Comparison of ENCODE assay signal across 19 mouse cellular contexts in the genomic region with DNA sequence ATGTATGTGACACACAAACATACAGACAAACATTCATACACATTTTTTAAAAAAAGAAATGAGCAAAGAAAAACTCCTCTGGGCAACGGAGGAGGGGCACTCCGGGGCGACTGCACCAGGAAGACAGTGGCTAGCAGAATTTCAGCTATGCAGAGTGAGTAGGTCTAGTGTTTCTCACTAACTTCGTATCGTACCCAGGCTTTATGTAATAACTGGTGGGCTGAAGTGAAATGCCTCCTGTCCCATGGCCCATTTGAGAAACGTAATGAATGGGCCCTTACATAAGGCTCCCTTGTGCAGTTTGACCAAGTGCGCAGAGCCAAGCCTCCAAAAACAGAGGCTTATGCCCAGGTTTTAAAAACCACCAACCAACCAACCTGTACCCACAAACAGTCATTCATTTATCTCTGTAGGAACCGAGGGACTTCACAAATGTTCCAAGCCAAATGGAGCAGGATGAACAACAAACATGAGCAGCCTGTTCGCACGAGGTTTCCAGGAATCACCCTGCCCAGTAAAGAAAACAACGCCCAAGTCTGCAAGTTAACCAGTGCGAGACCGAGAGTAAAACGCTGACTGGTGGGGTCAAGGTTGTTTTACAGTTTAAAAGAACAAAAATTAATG. TPM values are rescaled to one million over a fixed set of nuclear protein-coding genes. Genes with fewer than 3 reads are reported as not detected.
DNase-seq lines count a peak whose midpoint lies in the region; ATAC-seq and TF ChIP-seq lines count a peak whose summit lies in the region.
"Had no signal": no experiment of that assay in that cellular context is flagged by ENCODE, and none has a peak within 500 bp of the region (broad histone marks: within the 10 kb centered on the region; RNA-seq: fewer than 3 reads in every experiment).

No protein-coding gene starts in this region.

- DNase-seq in kidney, adult 8-10 months, result no peak
- peak; percentile 5 for DNase-seq in right cerebral cortex, adult 18-20 months
- no peak for DNase-seq in right cerebral cortex, postnatal 10 days (ENCODE audit: low spot score in 2 of 2)
- DNase-seq in liver, postnatal 0 days, result peak; percentile 51
- no peak for DNase-seq in thymus, postnatal 14 days
- DNase-seq: adrenal gland, postnatal 14 days; cerebellum, postnatal 25 days; lung, adult 18-20 months; lung, postnatal 4 days; right cerebral cortex, postnatal 25 days; thymus, adult 18-20 months had no signal

- H3K4me1 ChIP-seq in kidney, embryonic 15.5 days, result no peaks in the 10 kb centered on the region
- H3K4me1 ChIP-seq in liver, postnatal 0 days (ENCODE audit: insufficient read depth), result no peaks in the 10 kb centered on the region
- H3K4me1 ChIP-seq in heart, embryonic 12.5 days (replicated peaks), result no peaks in the 10 kb centered on the region
- H3K4me1 ChIP-seq: forebrain, embryonic 13.5 days; hindbrain, embryonic 13.5 days; intestine, embryonic 15.5 days; midbrain, embryonic 12.5 days had no signal

- H3K4me3 ChIP-seq in kidney, embryonic 15.5 days (replicated peaks), result no peak overlapping the region
- no peak overlapping the region for H3K4me3 ChIP-seq in liver, postnatal 0 days (ENCODE audit: low read depth, low read length)
- no peak overlapping the region for H3K4me3 ChIP-seq in heart, embryonic 12.5 days
- H3K4me3 ChIP-seq: forebrain, embryonic 13.5 days; hindbrain, embryonic 13.5 days; intestine, embryonic 15.5 days; midbrain, embryonic 12.5 days; myocyte had no signal

- no peak for TF ChIP-seq CTCF in liver, postnatal 0 days (IDR thresholded peaks at IDR 0.05; ENCODE audit: low read depth)

- TF ChIP-seq EP300 in liver, postnatal 0 days (IDR thresholded peaks at IDR 0.05; ENCODE audit: low read depth), result peak; percentile 72

- H3K9me3 ChIP-seq in kidney, embryonic 15.5 days (replicated peaks), result no peaks in the 10 kb centered on the region
- H3K9me3 ChIP-seq in liver, postnatal 0 days (ENCODE audit: low read length), result no peaks in the 10 kb centered on the region
- H3K9me3 ChIP-seq in heart, embryonic 12.5 days (replicated peaks), result peaks cover 4% of the 10 kb centered on the region; the same call in 1 of the 2 replicates
- H3K9me3 ChIP-seq: forebrain, embryonic 13.5 days; hindbrain, embryonic 13.5 days; intestine, embryonic 15.5 days; midbrain, embryonic 12.5 days had no signal

- H3K9ac ChIP-seq in kidney, embryonic 15.5 days, result no peak overlapping the region
- H3K9ac ChIP-seq in liver, postnatal 0 days (replicated peaks), result no peak overlapping the region
- no peak overlapping the region for H3K9ac ChIP-seq in heart, embryonic 12.5 days
- H3K9ac ChIP-seq: forebrain, embryonic 13.5 days; hindbrain, embryonic 13.5 days; intestine, embryonic 15.5 days; midbrain, embryonic 12.5 days had no signal

- no peak overlapping the region for H3K4me2 ChIP-seq in kidney, embryonic 15.5 days
- no peak overlapping the region for H3K4me2 ChIP-seq in liver, postnatal 0 days (ENCODE audit: low read depth, low read length)
- no peak overlapping the region for H3K4me2 ChIP-seq in heart, embryonic 12.5 days
- H3K4me2 ChIP-seq: forebrain, embryonic 13.5 days; hindbrain, embryonic 13.5 days; intestine, embryonic 15.5 days; midbrain, embryonic 12.5 days had no signal

- peak; percentile 71 for ATAC-seq in kidney, embryonic 15.5 days (replicated peaks; ENCODE audit: low FRiP score)
- ATAC-seq in liver, postnatal 0 days, result peak; percentile 96
- ATAC-seq in heart, embryonic 12.5 days (ENCODE audit: insufficient number of reproducible peaks, low FRiP score), result no peak
- ATAC-seq: CD4-positive, CD25-positive, alpha-beta regulatory T cell, adult 4 months; forebrain, embryonic 13.5 days; intestine, embryonic 15.5 days had no signal

- no peaks in the 10 kb centered on the region for H3K27me3 ChIP-seq in kidney, embryonic 15.5 days
- no peaks in the 10 kb centered on the region for H3K27me3 ChIP-seq in liver, postnatal 0 days (ENCODE audit: insufficient read depth, low read length)
- no peaks in the 10 kb centered on the region for H3K27me3 ChIP-seq in heart, embryonic 12.5 days (replicated peaks)
- H3K27me3 ChIP-seq: forebrain, embryonic 13.5 days; hindbrain, embryonic 13.5 days; intestine, embryonic 15.5 days; midbrain, embryonic 12.5 days had no signal

- WGBS in kidney, embryonic 15.5 days, result 41% methylated on average over 14 of the region's 14 CpGs
- 64% methylated on average over 14 of the region's 14 CpGs for WGBS in liver, postnatal 0 days (ENCODE audit: insufficient replicate concordance)
- 72% methylated on average over 14 of the region's 14 CpGs for whole genome bisulfite sequencing in heart, embryonic 12.5 days

- H3K27ac ChIP-seq in kidney, embryonic 15.5 days, result no peak overlapping the region
- H3K27ac ChIP-seq in liver, postnatal 0 days (ENCODE audit: low read depth), result peak overlapping the region; percentile 82
- H3K27ac ChIP-seq in heart, embryonic 12.5 days (ENCODE audit: poor library complexity, severe bottlenecking), result no peak overlapping the region
- H3K27ac ChIP-seq: forebrain, embryonic 13.5 days; hindbrain, embryonic 13.5 days; intestine, embryonic 15.5 days; midbrain, embryonic 12.5 days had no signal

- no peaks in the 10 kb centered on the region for H3K36me3 ChIP-seq in kidney, embryonic 15.5 days
- H3K36me3 ChIP-seq in liver, postnatal 0 days (replicated peaks; ENCODE audit: insufficient read depth, low read length), result no peaks in the 10 kb centered on the region
- no peaks in the 10 kb centered on the region for H3K36me3 ChIP-seq in heart, embryonic 12.5 days
- H3K36me3 ChIP-seq: hindbrain, embryonic 13.5 days; intestine, embryonic 15.5 days; midbrain, embryonic 12.5 days had no signal

RNA-seq across cellular contexts. Expression of a gene that starts 45.8 kb away (rescaled TPM):
- 8.6 and 9.4 TPM in 2 replicates for polyA plus RNA-seq in kidney, embryonic 15.5 days (2015; fragmentation: Nextera tagmentation; extraction: Ambion mirVana)
- 5.5 and 6.5 TPM in 2 replicates for polyA plus RNA-seq in liver, postnatal 0 days (2015; fragmentation: Nextera tagmentation; extraction: Ambion mirVana)
- 5.5 and 5.8 TPM in 2 replicates for polyA plus RNA-seq in heart, embryonic 12.5 days (2016; fragmentation: Nextera tagmentation; extraction: Ambion mirVana)

Comparison
In these comparisons a context has a peak if more than half of its experiments do, and no peak if none do; other contexts are left out.
1. DNase-seq: peak in right cerebral cortex, adult 18-20 months (single experiment) and liver, postnatal 0 days (single experiment); none in kidney, adult 8-10 months (0 of 2), right cerebral cortex, postnatal 10 days (0 of 2) and thymus, postnatal 14 days (single experiment).